Mouse (Mus musculus): ENCODE measurements around the gene Mpp3. TPM values are rescaled to one million over a fixed set of nuclear protein-coding genes. Genes with fewer than 3 reads are reported as not detected.
A peak's percentile ranks its signal among the peaks of the same experiment; 100 is the strongest.

The Mpp3 gene
- polyA plus RNA-seq (2017; shearing (Covaris generic)), result under 1 TPM in 1 of 2 experiments, not detected in 1; 0.36 TPM

- ATAC-seq, result no peak
Measured at GRCm38 (mm10) chr11:102028087-102028816, at the start of gene Mpp3. Gene Mpp3 (minus strand): TSS chr11:102028461.

GRCm38 (mm10) chr11:102073722-102074121 is 45.5 kb upstream of the Mpp3 start:
- ATAC-seq, result no peak

- ATAC-seq, result no peak
Measured at GRCm38 (mm10) chr11:102072729-102073128, 44.5 kb upstream of the Mpp3 start.

GRCm38 (mm10) chr11:102070426-102070825 is 42.2 kb upstream of the Mpp3 start:
- no peak for ATAC-seq

- no peak for ATAC-seq
Measured at GRCm38 (mm10) chr11:102069633-102070032, 41.4 kb upstream of the Mpp3 start.

- ATAC-seq, result no peak
Measured at GRCm38 (mm10) chr11:102068969-102069368, 40.7 kb upstream of the Mpp3 start.

- no peak for ATAC-seq
Measured at GRCm38 (mm10) chr11:102063076-102063475, 34.8 kb upstream of the Mpp3 start.

GRCm38 (mm10) chr11:102061941-102062473 is 33.7 kb upstream of the Mpp3 start:
- no peak for ATAC-seq

- ATAC-seq, result peak; percentile 40
Measured at GRCm38 (mm10) chr11:102061236-102061940, 33.1 kb upstream of the Mpp3 start.

GRCm38 (mm10) chr11:102053847-102054246 is 25.6 kb upstream of the Mpp3 start:
- no peak for ATAC-seq

GRCm38 (mm10) chr11:102053183-102053582 is 24.9 kb upstream of the Mpp3 start:
- no peak for ATAC-seq

- no peak for ATAC-seq
Measured at GRCm38 (mm10) chr11:102052697-102053096, 24.4 kb upstream of the Mpp3 start.

- ATAC-seq, result no peak
Measured at GRCm38 (mm10) chr11:102051954-102052353, 23.7 kb upstream of the Mpp3 start.

- no peak for ATAC-seq
Measured at GRCm38 (mm10) chr11:102051541-102051940, 23.3 kb upstream of the Mpp3 start.

- no peak for ATAC-seq
Measured at GRCm38 (mm10) chr11:102049875-102050482, 21.7 kb upstream of the Mpp3 start.

- no peak for ATAC-seq
Measured at GRCm38 (mm10) chr11:102046607-102047006, 18.3 kb upstream of the Mpp3 start.

- no peak for ATAC-seq
Measured at GRCm38 (mm10) chr11:102044691-102045212, 16.5 kb upstream of the Mpp3 start.

GRCm38 (mm10) chr11:102043381-102043780 is 15.1 kb upstream of the Mpp3 start:
- no peak for ATAC-seq

- no peak for ATAC-seq
Measured at GRCm38 (mm10) chr11:102042971-102043370, 14.7 kb upstream of the Mpp3 start.

GRCm38 (mm10) chr11:102041350-102041949 is 13.2 kb upstream of the Mpp3 start, which contains the start of gene Cd300lg:
Gene Cd300lg (plus strand): TSS chr11:102041509.
- no peak for ATAC-seq

GRCm38 (mm10) chr11:102040646-102041045 is 12.4 kb upstream of the Mpp3 start:
- no peak for ATAC-seq

GRCm38 (mm10) chr11:102040138-102040524 is 11.9 kb upstream of the Mpp3 start:
- no peak for ATAC-seq

Data from activated CD4-positive, CD25-positive, alpha-beta regulatory T cell, adult 4 months (primary cell).